Mouse (Mus musculus) liver, adult 2 months (tissue): ENCODE data around the gene Hpd. TPM values are rescaled to one million over a fixed set of nuclear protein-coding genes. Genes with fewer than 3 reads are reported as not detected.
A peak's percentile ranks its signal among the peaks of the same experiment; 100 is the strongest.

ENCODE experiments used
- DNase-seq: peaks from one replicate; pipeline ENCODE4 v3.0.0-alpha.2; 2011; ENCODE audit warnings: low read depth, low spot score; ENCODE audit errors: extremely low read depth
- H3K27ac ChIP-seq: fragments of 200-500 bp; replicated peaks from 2 replicates; pipeline ENCODE4 v1.5.1; 2012; ENCODE audit warnings: low read depth, mild to moderate bottlenecking, control low read depth, inconsistent platforms, low read length; ENCODE audit not compliant: insufficient read depth
- H3K27me3 ChIP-seq: fragments of 200-500 bp; 2 replicates; pipeline ENCODE4 v1.6.1; 2012; ENCODE audit warnings: mild to moderate bottlenecking, moderate library complexity, low read length, inconsistent platforms; ENCODE audit not compliant: control insufficient read depth, insufficient read depth
- H3K36me3 ChIP-seq: fragments of 200-500 bp; 2 replicates; pipeline ENCODE4 v1.6.1; 2012; ENCODE audit warnings: low read length, inconsistent platforms; ENCODE audit not compliant: control insufficient read depth, insufficient read depth
- H3K4me1 ChIP-seq: fragments of 200-500 bp; 2 replicates; pipeline ENCODE4 v1.6.1; 2011; ENCODE audit warnings: low read length; ENCODE audit not compliant: control insufficient read depth, insufficient read depth
- H3K4me3 ChIP-seq: fragments of 200-500 bp; 2 replicates; pipeline ENCODE4 v1.5.1; 2011; ENCODE audit warnings: low read depth, mild to moderate bottlenecking, control low read depth, low read length, moderate library complexity; ENCODE audit not compliant: insufficient read depth
- H3K79me2 ChIP-seq: fragments of 200-500 bp; 2 replicates; pipeline ENCODE4 v1.6.1; 2012; ENCODE audit warnings: inconsistent platforms, mild to moderate bottlenecking, low read length, moderate library complexity; ENCODE audit not compliant: control insufficient read depth, insufficient read depth
- H3K9ac ChIP-seq: fragments of 200-500 bp; 2 replicates; pipeline ENCODE4 v1.6.1; 2012; ENCODE audit warnings: low read depth, mild to moderate bottlenecking, control low read depth, inconsistent platforms, low read length
- CTCF ChIP-seq: fragments of 200-500 bp; IDR thresholded peaks from 2 replicates; pipeline ENCODE4 v1.5.1; 2011; ENCODE audit warnings: low read depth, low read length, control low read depth
- POLR2A ChIP-seq: fragments of 200-500 bp; IDR thresholded peaks from 2 replicates; pipeline ENCODE4 v1.6.1; 2011; ENCODE audit warnings: low read length, control low read depth; ENCODE audit not compliant: insufficient read depth; ENCODE audit errors: extremely low read depth
- WGBS: fragments of 180-500 bp; shearing (Covaris S2); methylation state at CpG from one replicate; pipeline ENCODE4 v1.1.7; 2018; 5-methylcytosine and 5-hydroxymethylcytosine counted together
- polyA plus RNA-seq: library from polyadenylated mRNA; depleted of rRNA; stranded (reverse); fragments of >200 nt; gene quantifications from 2 replicates; pipeline ENCODE4 v1.2.3, GENCODE M21; 2012
- total RNA-seq: library from RNA; depleted of rRNA; stranded (reverse); fragments of >200 nt; gene quantifications from 2 replicates; pipeline ENCODE4 v1.2.3, GENCODE M21; 2014

Hpd gene
- total and polyA plus RNA-seq, 2 experiments, result 3,656 to 3,813 TPM

GRCm38 (mm10) chr5:123181536-123181935, 991 bp downstream of the Hpd start:
- 24% methylated on average over 6 of the region's 6 CpGs for WGBS
- peaks cover 29% of the 10 kb centered on the region for H3K4me1 ChIP-seq
- H3K36me3 ChIP-seq, result peaks cover 33% of the 10 kb centered on the region
- peaks cover 3% of the 10 kb centered on the region; the same call in 1 of the 2 replicates for H3K79me2 ChIP-seq
- peak overlapping the region; percentile 51 for H3K4me3 ChIP-seq
- peak overlapping the region; percentile 97 for H3K9ac ChIP-seq
- peak overlapping the region; percentile 97 for H3K27ac ChIP-seq
- TF ChIP-seq POLR2A (peak; percentile 60; the same call in 1 of the 2 replicates), CTCF (no peak)
- DNase-seq, result peak; percentile 95
- no peaks in the 10 kb centered on the region for H3K27me3 ChIP-seq

GRCm38 (mm10) chr5:123180390-123180789, 2.1 kb downstream of the Hpd start:
- 39% methylated on average over 15 of the region's 15 CpGs for WGBS
- peak; percentile 70 for DNase-seq

GRCm38 (mm10) chr5:123178792-123179191, 3.7 kb downstream of the Hpd start:
- no peak for TF ChIP-seq CTCF
- TF ChIP-seq POLR2A, result 0 out of 2 replicates have a peak, but pooled peaks have one; percentile 8
- Histone ChIP-seq H3K36me3 (peaks cover 58% of the 10 kb centered on the region), H3K27me3 (no peaks in the 10 kb centered on the region), H3K27ac (peak overlapping the region; percentile 63), H3K4me3 (peak overlapping the region; percentile 28; the same call in 1 of the 2 replicates), H3K4me1 (peaks cover 23% of the 10 kb centered on the region), H3K79me2 (peaks cover 3% of the 10 kb centered on the region; the same call in 1 of the 2 replicates), H3K9ac (peak overlapping the region; percentile 47)
- 47% methylated on average over 5 of the region's 5 CpGs for WGBS
- peak; percentile 60 for DNase-seq

More at GRCm38 (mm10) chr5:123180390-123180789, 2.1 kb downstream of the Hpd start:
- Histone ChIP-seq H3K4me1 (peaks cover 23% of the 10 kb centered on the region), H3K4me3 (peak overlapping the region; percentile 51), H3K79me2 (peaks cover 3% of the 10 kb centered on the region; the same call in 1 of the 2 replicates), H3K9ac (peak overlapping the region; percentile 79), H3K27me3 (no peaks in the 10 kb centered on the region), H3K27ac (peak overlapping the region; percentile 84), H3K36me3 (peaks cover 44% of the 10 kb centered on the region)
- TF ChIP-seq CTCF, result 0 out of 2 replicates have a peak, but pooled peaks have one; percentile 29
- peak; percentile 77 for TF ChIP-seq POLR2A

GRCm38 (mm10) chr5:123171646-123172350, 10.7 kb downstream of the Hpd start:
- no peak overlapping the region for H3K9ac ChIP-seq
- H3K79me2 ChIP-seq, result no peaks in the 10 kb centered on the region
- peaks cover 11% of the 10 kb centered on the region; the same call in 1 of the 2 replicates for H3K4me1 ChIP-seq
- peak; percentile 77 for DNase-seq
- peaks cover 47% of the 10 kb centered on the region for H3K36me3 ChIP-seq
- 25% methylated on average over 22 of the region's 22 CpGs for WGBS
- 0 out of 2 replicates have a peak overlapping the region, but pooled peaks have one; percentile 3 for H3K27ac ChIP-seq
- peak; percentile 89 for TF ChIP-seq CTCF
- no peak for TF ChIP-seq POLR2A
- H3K27me3 ChIP-seq, result no peaks in the 10 kb centered on the region
- H3K4me3 ChIP-seq, result no peak overlapping the region

- TF ChIP-seq CTCF, result no peak
- no peak for DNase-seq
- WGBS, result 52% methylated on average over 9 of the region's 9 CpGs
- Histone ChIP-seq H3K27ac (no peak overlapping the region; the same call in 1 of the 2 replicates), H3K4me1 (peaks cover 11% of the 10 kb centered on the region; the same call in 1 of the 2 replicates), H3K79me2 (no peaks in the 10 kb centered on the region), H3K36me3 (peaks cover 42% of the 10 kb centered on the region), H3K9ac (no peak overlapping the region), H3K27me3 (no peaks in the 10 kb centered on the region), H3K4me3 (no peak overlapping the region)
Observed at GRCm38 (mm10) chr5:123170365-123170764, 12.2 kb downstream of the Hpd start.

- Histone ChIP-seq H3K36me3 (peaks cover 37% of the 10 kb centered on the region), H3K27me3 (no peaks in the 10 kb centered on the region), H3K4me3 (no peak within 1 kb of the TSS), H3K79me2 (no peaks in the 10 kb centered on the region), H3K9ac (no peak within 1 kb of the TSS), H3K27ac (peak within 1 kb of the TSS; percentile 15), H3K4me1 (peaks cover 11% of the 10 kb centered on the region; the same call in 1 of the 2 replicates)
- no peak for TF ChIP-seq POLR2A
- TF ChIP-seq CTCF, result no peak
- WGBS, result 37% methylated on average over 5 of the region's 5 CpGs
- DNase-seq, result peak; percentile 76
Observed at GRCm38 (mm10) chr5:123169284-123169683, 13.2 kb downstream of the Hpd start, which contains the start of gene Psmd9. TSS of gene Psmd9 (plus strand) at chr5:123169413.
